Mouse (Mus musculus): ENCODE data around the gene Gabrr2.

Gene Gabrr2

GRCm38 (mm10) chr4:33062981-33063380 is at the start of gene Gabrr2:
Gene Gabrr2 (plus strand): TSS chr4:33062999.
- DNase-seq, result no peak

GRCm38 (mm10) chr4:33018361-33018999 is 44.3 kb upstream of the Gabrr2 start:
- peak; percentile 93 for DNase-seq

- DNase-seq, result no peak
Observed at GRCm38 (mm10) chr4:33024420-33024819, 38.4 kb upstream of the Gabrr2 start.

DNA sequence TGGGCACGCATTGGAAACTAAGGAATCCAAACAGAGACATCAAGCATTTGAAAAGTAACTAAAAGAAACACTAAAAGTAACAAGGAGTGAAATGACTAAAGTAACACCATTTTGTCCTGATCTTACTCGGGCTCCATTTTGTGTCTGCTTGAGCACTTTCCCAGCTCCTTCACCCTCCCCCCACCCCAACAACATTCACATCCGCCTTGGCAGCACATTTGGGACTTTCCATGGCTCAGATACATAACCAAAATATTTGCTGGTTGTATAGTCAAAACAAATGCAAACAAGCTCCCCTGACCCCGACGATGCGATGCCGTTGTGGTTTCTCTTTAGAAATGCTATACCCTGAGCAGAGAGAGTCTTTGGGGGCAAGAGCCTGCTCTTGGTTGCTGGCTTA is 33.7 kb upstream of the Gabrr2 start:
- no peak for DNase-seq

DNA sequence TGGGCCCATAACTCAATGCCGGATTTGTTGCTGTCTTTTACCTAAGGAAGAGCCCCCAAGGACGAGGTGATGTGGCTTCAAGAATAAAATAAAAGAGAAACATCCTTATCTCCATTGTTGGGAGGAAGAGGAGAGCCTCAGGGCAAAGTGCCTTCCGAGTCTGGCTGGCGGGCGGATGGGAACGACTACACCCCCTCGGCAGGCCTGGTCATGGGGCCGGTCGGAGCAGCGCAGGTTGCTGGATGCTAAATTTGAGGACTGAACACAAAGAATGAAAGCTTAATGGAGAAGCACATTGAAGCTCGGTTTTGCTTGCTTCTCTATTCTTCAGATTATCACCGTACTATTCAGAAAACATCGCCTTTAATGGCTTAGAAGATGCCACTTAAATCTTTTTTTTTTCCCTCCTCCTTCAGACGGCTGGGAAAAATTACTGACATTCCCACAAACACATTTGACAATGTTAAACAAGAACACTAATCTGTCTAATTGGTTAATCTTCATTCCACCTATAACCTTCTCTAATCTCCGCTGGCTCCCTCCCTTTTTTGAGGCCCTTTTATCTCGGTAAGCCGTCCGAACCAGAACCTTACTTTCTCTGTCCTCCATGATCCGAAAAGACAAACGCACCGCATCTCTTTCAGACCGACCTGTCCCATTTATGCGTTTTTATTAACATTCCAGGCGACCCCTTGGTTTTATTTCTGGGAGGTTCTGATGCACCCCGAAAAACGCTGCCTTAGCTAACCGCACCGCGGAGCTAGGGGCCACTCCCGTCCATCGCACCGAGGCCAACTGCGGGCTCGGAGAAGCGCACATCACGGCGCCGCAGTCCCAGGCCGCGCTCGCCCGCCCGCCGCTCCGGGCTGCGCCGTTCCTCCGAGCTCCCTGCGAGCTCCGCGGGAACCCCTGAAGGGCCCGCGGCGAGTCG is 32.3 kb upstream of the Gabrr2 start:
- peak; percentile 34 for DNase-seq

GRCm38 (mm10) chr4:33031195-33031960 is 31.4 kb upstream of the Gabrr2 start, which contains the start of gene Ube2j1:
Gene Ube2j1 (plus strand): TSS chr4:33031416.
- peak; percentile 93 for DNase-seq

GRCm38 (mm10) chr4:33032045-33032444 is 30.8 kb upstream of the Gabrr2 start:
- DNase-seq, result no peak

DNA sequence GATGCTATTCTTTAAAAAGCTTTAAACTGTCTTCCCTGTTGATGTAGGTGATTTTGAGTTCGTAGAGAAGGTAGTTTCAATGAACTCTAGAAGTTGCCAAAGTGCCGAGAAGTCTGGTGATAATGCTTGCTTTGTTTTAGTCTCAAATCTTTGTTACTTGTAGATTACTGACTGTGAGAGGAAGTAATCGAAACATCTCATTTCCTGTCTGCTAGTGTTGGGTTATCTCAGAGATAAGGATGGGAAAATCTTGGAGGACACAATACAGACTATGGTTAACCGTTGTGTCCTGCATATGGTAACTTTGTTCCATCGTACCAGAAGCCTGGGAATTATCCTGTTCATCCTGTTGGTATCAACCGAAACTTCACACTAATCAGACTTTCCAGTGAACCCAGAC is 29.3 kb upstream of the Gabrr2 start:
- DNase-seq, result no peak

- DNase-seq, result no peak
Observed at GRCm38 (mm10) chr4:33039826-33040225, 23.0 kb upstream of the Gabrr2 start.

GRCm38 (mm10) chr4:33049601-33050000 is 13.2 kb upstream of the Gabrr2 start:
- DNase-seq, result no peak

GRCm38 (mm10) chr4:33052055-33052454 is 10.7 kb upstream of the Gabrr2 start:
- DNase-seq, result no peak

DNA sequence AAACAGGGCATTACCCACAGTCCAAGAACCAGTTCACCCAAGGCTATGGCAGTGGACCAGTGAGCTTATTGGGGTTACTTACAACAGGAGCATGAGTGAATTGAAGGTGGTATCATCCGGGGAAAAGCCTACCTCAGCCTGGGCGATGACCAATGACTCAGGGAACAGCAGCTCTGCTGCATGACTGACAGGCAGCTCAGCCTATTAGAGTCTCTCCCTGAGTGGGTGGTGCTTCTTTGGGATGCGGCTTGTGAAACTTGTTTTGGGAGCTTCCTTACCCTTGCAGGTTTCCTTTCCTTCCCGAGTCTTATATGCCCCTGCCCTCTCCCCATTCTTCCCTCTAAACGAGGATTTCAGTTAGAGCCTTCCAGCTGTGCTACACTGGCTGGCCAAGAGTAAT is 10.1 kb upstream of the Gabrr2 start:
- no peak for DNase-seq

DNA sequence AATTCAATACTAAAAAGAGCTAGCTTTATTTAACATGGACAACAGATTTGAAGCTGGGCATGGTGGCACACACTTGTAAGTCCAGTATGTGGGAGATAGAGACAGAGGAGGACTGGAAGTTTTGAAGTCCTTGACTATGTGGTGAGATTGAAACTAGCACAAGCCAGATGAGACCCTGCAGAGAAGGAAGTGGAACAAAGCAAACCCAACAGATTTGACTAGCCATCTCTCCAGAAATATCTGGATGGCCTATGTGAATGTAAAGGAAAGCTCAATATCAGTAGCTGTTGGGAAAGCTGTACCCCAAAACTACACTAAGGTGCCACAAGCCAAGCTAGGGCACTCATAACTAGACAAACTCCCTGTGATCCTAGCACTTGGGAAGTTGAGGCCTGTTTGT is 8.4 kb upstream of the Gabrr2 start:
- DNase-seq, result no peak

DNA sequence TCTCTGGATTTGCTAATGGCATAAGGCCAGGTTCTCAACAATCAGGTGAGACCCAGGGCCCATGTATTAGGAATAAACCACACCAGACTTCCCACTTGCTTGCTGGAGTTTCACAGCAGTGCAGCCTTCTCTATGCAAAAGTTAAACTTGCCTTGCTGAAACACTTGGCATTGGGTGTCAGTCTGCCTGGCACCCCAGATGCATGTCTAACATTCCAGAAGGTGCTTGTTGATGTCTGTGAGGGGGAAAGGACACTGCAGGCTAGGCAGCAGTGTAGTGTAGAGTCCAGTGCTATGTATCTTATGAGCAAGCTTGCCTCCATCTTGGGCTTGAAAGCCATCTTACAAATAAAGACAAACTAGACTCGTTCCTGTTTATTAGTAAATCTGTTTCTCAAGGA is 6.5 kb upstream of the Gabrr2 start:
- DNase-seq, result no peak

- DNase-seq, result peak; percentile 34
Observed at GRCm38 (mm10) chr4:33057890-33058687, 4.7 kb upstream of the Gabrr2 start.

DNA sequence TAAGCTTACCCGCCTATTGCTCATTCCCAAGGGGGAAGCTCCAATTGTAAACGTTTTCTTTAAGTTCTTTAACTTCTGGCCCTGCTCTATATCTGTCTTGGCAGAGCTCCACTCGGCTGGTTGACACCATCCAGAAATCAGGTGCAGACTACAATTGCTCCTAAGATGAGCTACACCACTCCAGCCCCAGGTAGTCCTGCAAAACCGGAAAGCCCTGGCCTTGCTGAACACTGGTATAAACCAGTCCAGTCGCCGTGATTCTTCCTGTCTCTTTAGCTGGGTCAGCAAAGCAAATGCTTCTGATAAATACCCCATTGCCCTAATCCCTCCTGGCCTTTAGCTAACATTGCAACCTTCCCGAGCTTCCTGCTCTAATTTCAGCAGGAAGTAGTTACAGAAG is 1.6 kb upstream of the Gabrr2 start:
- no peak for DNase-seq

DNA sequence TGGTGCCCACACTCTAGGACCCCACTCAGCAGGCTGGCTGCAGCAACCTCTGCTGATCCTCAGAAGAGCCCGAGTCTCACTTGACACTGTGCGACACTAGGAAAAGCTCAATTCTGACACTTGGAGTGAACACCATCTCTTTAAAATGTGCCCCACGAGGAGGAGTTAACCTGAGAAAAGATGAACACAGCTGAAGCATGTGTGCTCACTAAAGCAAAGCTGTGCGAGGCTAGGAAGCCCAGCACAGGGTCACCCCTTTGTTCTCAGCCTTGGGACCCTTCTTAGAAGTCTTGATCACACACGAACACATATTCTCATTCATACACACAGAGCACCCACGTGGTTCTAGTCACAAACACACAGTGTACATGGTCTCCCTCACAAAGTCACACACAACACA is 2.2 kb downstream of the Gabrr2 start:
- DNase-seq, result no peak

GRCm38 (mm10) chr4:33066223-33066960 is 3.6 kb downstream of the Gabrr2 start:
- DNase-seq, result no peak

DNA sequence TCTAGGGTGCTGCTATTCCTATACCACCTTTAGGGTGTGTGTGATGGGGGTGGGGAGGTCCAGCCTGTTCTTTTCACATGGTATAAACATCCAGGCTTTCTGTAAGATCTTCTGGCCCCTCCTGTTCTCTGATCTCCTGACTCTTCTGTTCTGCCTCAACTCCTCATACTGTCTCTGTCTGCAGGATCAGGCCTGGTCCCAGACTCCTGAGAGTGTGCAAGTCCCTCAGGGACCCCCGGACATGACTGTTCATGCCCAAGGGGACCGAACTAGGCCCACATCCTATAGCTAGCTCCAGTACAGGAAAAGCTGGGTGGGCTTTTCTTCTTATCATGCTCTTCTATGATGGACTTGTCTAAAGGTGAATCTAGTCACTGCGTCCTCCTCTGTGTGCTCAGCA is 4.5 kb downstream of the Gabrr2 start:
- no peak for DNase-seq

GRCm38 (mm10) chr4:33067826-33068225 is 5.0 kb downstream of the Gabrr2 start:
- no peak for DNase-seq

- DNase-seq, result no peak
Observed at GRCm38 (mm10) chr4:33068894-33069293, 6.1 kb downstream of the Gabrr2 start.

DNA sequence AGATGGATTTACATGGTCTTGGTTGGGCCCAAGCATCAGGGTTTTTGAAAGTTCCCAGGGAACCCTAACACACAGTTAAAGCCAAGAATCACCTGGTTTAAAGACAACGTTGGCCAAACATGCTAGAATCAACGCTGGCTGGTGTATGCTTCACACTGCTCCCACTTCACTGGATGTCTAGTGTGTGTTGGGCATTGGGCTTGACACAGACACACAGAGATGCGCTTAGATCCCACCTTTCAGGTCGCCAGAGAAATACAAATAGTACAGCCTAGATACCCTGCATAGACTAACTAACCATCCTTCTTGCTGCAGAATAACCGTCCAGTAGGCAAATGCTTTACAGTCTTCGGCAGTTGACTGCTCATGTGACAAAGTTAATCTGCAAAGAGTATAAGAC is 7.5 kb downstream of the Gabrr2 start:
- no peak for DNase-seq

Measured in kidney, postnatal 10 days (tissue).